Mouse (Mus musculus): ENCODE results near the gene Cdk14. TPM values are rescaled to one million over a fixed set of nuclear protein-coding genes. Genes with fewer than 3 reads are reported as not detected.

Cdk14 gene
- total and polyA plus RNA-seq, 2 experiments from 2014 or later = 53.0 to 63.9 TPM

GRCm38 (mm10) chr5:5368389-5369164 lies 51.5 kb downstream of the Cdk14 start:
- ATAC-seq = no peak
- 87% methylated on average over 14 of the region's 14 CpGs for WGBS
- no peak overlapping the region for H3K4me3 ChIP-seq (ENCODE audit: low read length)

GRCm38 (mm10) chr5:5367550-5367949 lies 52.6 kb downstream of the Cdk14 start:
- Histone ChIP-seq H3K36me3 (ENCODE audit: insufficient read depth, low read length) (no peaks in the 10 kb centered on the region), H3K4me2 (ENCODE audit: low read depth, low read length) (no peak overlapping the region), H3K9me3 (ENCODE audit: low read length) (no peaks in the 10 kb centered on the region), H3K27me3 (ENCODE audit: insufficient read depth, low read length) (no peaks in the 10 kb centered on the region), H3K9ac (replicated peaks; ENCODE audit: low read length) (no peak overlapping the region), H3K4me1 (ENCODE audit: insufficient read depth, low read length) (no peaks in the 10 kb centered on the region), H3K4me3 (ENCODE audit: low read length) (no peak overlapping the region), H3K27ac (no peak overlapping the region)
- ATAC-seq = no peak
- 88% methylated on average over 8 of the region's 8 CpGs for WGBS
- no peak for DNase-seq (ENCODE audit: low spot score)
- no peak for TF ChIP-seq CTCF (IDR thresholded peaks at IDR 0.05; ENCODE audit: low read depth)

More at GRCm38 (mm10) chr5:5368389-5369164, 51.5 kb downstream of the Cdk14 start:
- H3K27ac ChIP-seq = no peak overlapping the region
- H3K4me2 ChIP-seq (ENCODE audit: low read depth, low read length) = no peak overlapping the region
- no peaks in the 10 kb centered on the region for H3K9me3 ChIP-seq (ENCODE audit: low read length)
- TF ChIP-seq CTCF (IDR thresholded peaks at IDR 0.05; ENCODE audit: low read depth) = no peak
- no peak for DNase-seq (ENCODE audit: low spot score)
- H3K36me3 ChIP-seq (ENCODE audit: insufficient read depth, low read length) = no peaks in the 10 kb centered on the region
- no peak overlapping the region for H3K9ac ChIP-seq (replicated peaks; ENCODE audit: low read length)
- H3K27me3 ChIP-seq (ENCODE audit: insufficient read depth, low read length) = no peaks in the 10 kb centered on the region
- H3K4me1 ChIP-seq (ENCODE audit: insufficient read depth, low read length) = peaks cover 4% of the 10 kb centered on the region

DNA sequence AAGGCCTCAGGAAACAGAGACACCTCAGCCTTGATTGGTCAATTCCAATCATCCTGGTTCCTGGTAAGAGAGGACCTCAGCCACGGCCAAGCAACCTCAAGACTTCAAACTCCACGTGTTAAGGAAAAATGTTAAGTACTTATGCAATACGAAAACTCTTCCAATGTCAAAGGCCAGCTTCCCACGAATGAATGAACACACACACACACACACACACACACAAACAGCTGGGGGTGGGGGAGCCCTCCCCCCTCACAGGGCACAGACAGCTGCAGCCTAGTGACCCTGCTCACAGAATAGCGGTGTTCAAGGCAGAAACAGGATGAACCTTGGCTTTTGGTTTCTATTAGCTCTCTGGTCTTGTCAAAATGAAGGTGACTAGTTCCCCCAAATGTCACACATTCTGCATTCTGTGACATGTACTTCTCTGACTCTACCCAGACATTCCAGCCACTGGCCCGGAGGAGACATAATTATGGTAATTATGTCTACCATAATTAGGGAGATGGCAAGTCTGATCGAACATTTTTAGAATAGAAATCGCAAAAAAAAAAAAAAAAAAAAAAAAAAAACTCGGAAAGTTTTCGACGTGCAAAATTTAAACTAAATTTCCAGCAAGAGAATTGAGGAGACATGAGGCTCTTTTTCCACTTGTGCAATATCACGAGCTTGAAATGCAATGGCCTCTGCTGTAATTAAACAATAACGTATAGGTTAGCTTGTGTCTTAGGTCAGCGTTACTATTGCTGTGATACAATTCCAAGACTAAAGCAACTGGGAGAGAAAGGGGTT lies 54.6 kb downstream of the Cdk14 start:
- ATAC-seq = no peak
- no peak for TF ChIP-seq CTCF (IDR thresholded peaks at IDR 0.05; ENCODE audit: low read depth)
- no peak overlapping the region for H3K27ac ChIP-seq
- no peaks in the 10 kb centered on the region for H3K27me3 ChIP-seq (ENCODE audit: insufficient read depth, low read length)
- no peaks in the 10 kb centered on the region for H3K9me3 ChIP-seq (ENCODE audit: low read length)
- no peak overlapping the region for H3K9ac ChIP-seq (replicated peaks; ENCODE audit: low read length)
- H3K36me3 ChIP-seq (ENCODE audit: insufficient read depth, low read length) = no peaks in the 10 kb centered on the region
- H3K4me2 ChIP-seq (ENCODE audit: low read depth, low read length) = no peak overlapping the region
- WGBS = 86% methylated on average over 14 of the region's 14 CpGs
- DNase-seq (ENCODE audit: low spot score) = no peak
- no peak overlapping the region for H3K4me3 ChIP-seq (ENCODE audit: low read length)
- no peaks in the 10 kb centered on the region for H3K4me1 ChIP-seq (ENCODE audit: insufficient read depth, low read length)

- peak; percentile 43 for TF ChIP-seq CTCF (IDR thresholded peaks at IDR 0.05; ENCODE audit: low read depth)
Observed at GRCm38 (mm10) chr5:5361684-5362083, 58.4 kb downstream of the Cdk14 start.

GRCm38 (mm10) chr5:5360338-5360737 lies 59.8 kb downstream of the Cdk14 start:
- no peaks in the 10 kb centered on the region for H3K4me1 ChIP-seq (ENCODE audit: insufficient read depth, low read length)
- no peak overlapping the region for H3K9ac ChIP-seq (replicated peaks; ENCODE audit: low read length)
- H3K27me3 ChIP-seq (ENCODE audit: insufficient read depth, low read length) = no peaks in the 10 kb centered on the region
- H3K9me3 ChIP-seq (ENCODE audit: low read length) = no peaks in the 10 kb centered on the region
- H3K27ac ChIP-seq = no peak overlapping the region
- no peak for DNase-seq (ENCODE audit: low spot score)
- no peaks in the 10 kb centered on the region for H3K36me3 ChIP-seq (ENCODE audit: insufficient read depth, low read length)
- ATAC-seq = no peak
- H3K4me3 ChIP-seq (ENCODE audit: low read length) = no peak overlapping the region
- H3K4me2 ChIP-seq (ENCODE audit: low read depth, low read length) = no peak overlapping the region
- TF ChIP-seq CTCF (IDR thresholded peaks at IDR 0.05; ENCODE audit: low read depth) = no peak
- WGBS = 79% methylated on average over 5 of the region's 5 CpGs

More at GRCm38 (mm10) chr5:5361684-5362083, 58.4 kb downstream of the Cdk14 start:
- no peaks in the 10 kb centered on the region for H3K9me3 ChIP-seq (ENCODE audit: low read length)
- H3K27ac ChIP-seq = no peak overlapping the region
- 100% methylated on average over 3 of the region's 3 CpGs for WGBS
- H3K4me3 ChIP-seq (ENCODE audit: low read length) = no peak overlapping the region
- H3K27me3 ChIP-seq (ENCODE audit: insufficient read depth, low read length) = no peaks in the 10 kb centered on the region
- no peak for ATAC-seq
- no peak overlapping the region for H3K4me2 ChIP-seq (ENCODE audit: low read depth, low read length)
- no peaks in the 10 kb centered on the region for H3K4me1 ChIP-seq (ENCODE audit: insufficient read depth, low read length)
- no peaks in the 10 kb centered on the region for H3K36me3 ChIP-seq (ENCODE audit: insufficient read depth, low read length)
- no peak overlapping the region for H3K9ac ChIP-seq (replicated peaks; ENCODE audit: low read length)
- no peak for DNase-seq (ENCODE audit: low spot score)

GRCm38 (mm10) chr5:5359915-5360314 lies 60.2 kb downstream of the Cdk14 start:
- H3K36me3 ChIP-seq (ENCODE audit: insufficient read depth, low read length) = no peaks in the 10 kb centered on the region
- H3K4me3 ChIP-seq (ENCODE audit: low read length) = no peak overlapping the region
- DNase-seq (ENCODE audit: low spot score) (no peak), ATAC-seq (no peak)
- H3K9ac ChIP-seq (replicated peaks; ENCODE audit: low read length) = no peak overlapping the region
- no peak for TF ChIP-seq CTCF (IDR thresholded peaks at IDR 0.05; ENCODE audit: low read depth)
- 48% methylated on average over 3 of the region's 3 CpGs for WGBS
- no peaks in the 10 kb centered on the region for H3K9me3 ChIP-seq (ENCODE audit: low read length)
- H3K27ac ChIP-seq = no peak overlapping the region
- H3K4me1 ChIP-seq (ENCODE audit: insufficient read depth, low read length) = no peaks in the 10 kb centered on the region
- H3K4me2 ChIP-seq (ENCODE audit: low read depth, low read length) = no peak overlapping the region
- H3K27me3 ChIP-seq (ENCODE audit: insufficient read depth, low read length) = no peaks in the 10 kb centered on the region
